Mouse (Mus musculus): ENCODE results near the gene Elmo3. TPM values are rescaled to one million over a fixed set of nuclear protein-coding genes. Genes with fewer than 3 reads are reported as not detected.
A peak's percentile ranks its signal among the peaks of the same experiment; 100 is the strongest.
"Not testable (repeated sequence)": the region's sequence is repeated elsewhere in the genome, so short reads cannot be mapped to it uniquely, and the experiment has no call there.

The Elmo3 gene
- polyA plus RNA-seq, 1 experiment from 2014 or later: 0.43 TPM

DNA sequence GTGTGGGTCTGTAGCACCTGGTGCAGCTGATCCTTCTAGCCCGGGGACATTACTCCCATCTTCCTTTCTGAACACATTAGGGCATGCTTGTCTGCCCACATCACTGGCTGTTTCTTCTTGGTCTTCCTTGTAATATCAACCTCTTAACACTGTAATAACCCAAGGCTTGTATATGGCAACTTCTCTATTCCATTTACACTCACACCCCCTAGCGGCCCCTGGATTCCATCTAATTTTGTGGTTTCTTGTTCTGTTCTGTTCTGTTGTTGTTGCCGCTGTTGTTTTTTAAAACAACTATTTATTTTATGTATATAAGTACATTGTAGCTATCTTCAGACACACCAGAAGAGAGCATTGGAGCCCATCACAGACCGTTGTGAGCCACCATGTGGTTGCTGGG, 18.5 kb upstream of the Elmo3 start:
- WGBS (ENCODE audit: missing documents): 86% methylated on average over 4 of the region's 4 CpGs
- H3K79me2 ChIP-seq (ENCODE audit: inconsistent target): no peaks in the 10 kb centered on the region
- H3K36me3 ChIP-seq (ENCODE audit: inconsistent target): no peaks in the 10 kb centered on the region
- H3K4me3 ChIP-seq (ENCODE audit: inconsistent target): no peak overlapping the region
- H3K27ac ChIP-seq: no peak overlapping the region

DNA sequence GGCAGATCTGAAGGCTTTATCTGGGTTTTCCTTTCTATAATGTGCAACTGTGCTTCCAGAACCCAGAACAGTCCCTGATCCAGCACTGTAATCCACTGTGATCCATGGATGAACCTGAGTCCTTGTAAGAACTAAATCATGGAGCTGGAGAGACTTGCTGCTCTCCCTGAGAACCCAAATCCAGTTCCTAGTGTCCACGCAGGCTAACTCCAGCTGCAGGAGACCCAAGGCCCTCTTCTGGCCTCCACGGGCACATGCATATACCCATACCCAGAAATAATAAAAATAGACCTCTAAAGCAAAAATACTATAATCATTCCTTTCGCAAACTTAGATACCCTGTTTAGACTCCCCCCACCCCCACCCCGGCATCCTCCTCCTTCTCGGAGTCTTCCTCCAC, 17.2 kb upstream of the Elmo3 start:
- Histone ChIP-seq H3K79me2 (ENCODE audit: inconsistent target) (no peaks in the 10 kb centered on the region), H3K4me3 (ENCODE audit: inconsistent target) (no peak overlapping the region), H3K36me3 (ENCODE audit: inconsistent target) (no peaks in the 10 kb centered on the region), H3K27ac (no peak overlapping the region)
- 88% methylated on average over 5 of the region's 5 CpGs for WGBS (ENCODE audit: missing documents)

DNA sequence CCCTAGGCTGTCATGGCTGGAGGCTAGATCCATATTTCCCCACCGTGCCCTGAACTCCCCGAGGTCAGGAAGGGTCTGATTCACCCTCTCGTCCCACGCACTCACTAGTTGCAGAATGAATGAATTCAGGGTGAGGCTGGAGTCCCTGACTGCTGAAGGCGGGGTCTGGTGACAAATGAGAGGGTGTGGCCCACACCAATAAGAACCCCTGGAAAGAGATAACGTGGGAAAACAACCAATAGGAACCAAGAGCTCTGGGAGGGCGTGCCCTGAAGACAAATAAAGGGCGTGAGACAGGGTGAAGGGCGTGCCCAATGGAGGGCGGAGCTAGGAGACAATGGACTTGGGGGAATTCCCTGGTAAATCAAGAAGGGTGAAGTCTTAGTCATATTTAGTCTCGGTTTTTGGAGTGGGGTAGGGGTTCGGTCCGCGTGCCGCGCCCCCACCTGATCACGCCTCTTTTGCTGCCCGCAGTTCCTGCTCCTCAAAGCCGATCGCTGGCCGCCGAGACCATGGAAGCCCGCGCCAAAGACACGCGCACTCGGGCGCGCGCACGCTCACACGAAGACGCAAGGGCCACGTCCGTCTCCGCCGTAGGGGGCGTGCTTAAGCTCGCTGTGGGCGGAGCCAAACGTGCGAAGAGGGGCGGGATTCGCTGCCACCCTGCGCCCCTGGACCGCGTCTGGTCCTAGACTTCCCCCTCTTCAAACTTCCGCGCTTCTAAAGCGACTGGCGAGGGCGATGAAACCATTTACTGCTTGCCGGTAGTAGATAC, 16.3 kb upstream of the Elmo3 start:
- WGBS (ENCODE audit: missing documents): under 1% methylated on average over 53 of the region's 53 CpGs
- H3K27ac ChIP-seq: peak overlapping the region; percentile 32; the same call in 1 of the 2 replicates
- no peaks in the 10 kb centered on the region for H3K79me2 ChIP-seq (ENCODE audit: inconsistent target)
- no peaks in the 10 kb centered on the region for H3K36me3 ChIP-seq (ENCODE audit: inconsistent target)
- peak overlapping the region; percentile 43 for H3K4me3 ChIP-seq (ENCODE audit: inconsistent target)

DNA sequence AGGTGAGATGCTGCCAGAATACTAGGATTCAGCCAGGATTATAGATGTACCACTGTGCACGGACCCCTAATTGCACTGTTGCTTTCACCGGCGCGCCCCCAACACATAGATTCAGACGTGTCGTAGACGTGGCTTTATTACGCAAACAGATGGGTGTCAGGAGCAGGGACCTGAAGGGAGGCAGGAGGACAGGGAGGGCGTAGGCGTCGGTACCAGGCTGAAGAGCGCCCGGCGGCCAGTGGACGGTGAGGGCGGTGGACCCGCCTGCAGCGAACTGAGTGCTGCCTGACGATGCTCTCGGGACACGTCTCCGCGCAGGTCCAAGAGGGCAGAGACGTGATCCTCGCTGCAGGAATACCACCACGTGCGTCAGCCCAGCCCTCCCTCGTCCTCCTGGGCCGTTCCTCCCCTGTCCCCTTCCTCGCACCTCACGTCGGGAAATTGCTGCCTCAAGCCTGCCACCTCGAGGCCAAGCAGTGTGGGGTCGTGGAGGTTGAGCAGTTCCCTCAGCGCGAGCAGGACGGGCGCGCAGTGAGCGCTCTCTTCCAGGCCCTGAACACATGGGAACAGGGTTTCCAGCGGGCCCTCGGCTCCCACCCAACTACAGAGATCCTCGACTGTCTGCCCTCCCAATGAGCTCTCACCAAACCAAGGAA, 15.5 kb upstream of the Elmo3 start, which contains the start of gene 4931428F04Rik:
Gene 4931428F04Rik (minus strand): TSS at position 60 of the 656 bp plus-strand sequence.
- Histone ChIP-seq H3K36me3 (ENCODE audit: inconsistent target) (no peaks in the 10 kb centered on the region), H3K79me2 (ENCODE audit: inconsistent target) (no peaks in the 10 kb centered on the region), H3K4me3 (ENCODE audit: inconsistent target) (peak within 1 kb of the TSS; percentile 43), H3K27ac (peak within 1 kb of the TSS; percentile 32; the same call in 1 of the 2 replicates)
- WGBS (ENCODE audit: missing documents): 16% methylated on average over 30 of the region's 43 CpGs

DNA sequence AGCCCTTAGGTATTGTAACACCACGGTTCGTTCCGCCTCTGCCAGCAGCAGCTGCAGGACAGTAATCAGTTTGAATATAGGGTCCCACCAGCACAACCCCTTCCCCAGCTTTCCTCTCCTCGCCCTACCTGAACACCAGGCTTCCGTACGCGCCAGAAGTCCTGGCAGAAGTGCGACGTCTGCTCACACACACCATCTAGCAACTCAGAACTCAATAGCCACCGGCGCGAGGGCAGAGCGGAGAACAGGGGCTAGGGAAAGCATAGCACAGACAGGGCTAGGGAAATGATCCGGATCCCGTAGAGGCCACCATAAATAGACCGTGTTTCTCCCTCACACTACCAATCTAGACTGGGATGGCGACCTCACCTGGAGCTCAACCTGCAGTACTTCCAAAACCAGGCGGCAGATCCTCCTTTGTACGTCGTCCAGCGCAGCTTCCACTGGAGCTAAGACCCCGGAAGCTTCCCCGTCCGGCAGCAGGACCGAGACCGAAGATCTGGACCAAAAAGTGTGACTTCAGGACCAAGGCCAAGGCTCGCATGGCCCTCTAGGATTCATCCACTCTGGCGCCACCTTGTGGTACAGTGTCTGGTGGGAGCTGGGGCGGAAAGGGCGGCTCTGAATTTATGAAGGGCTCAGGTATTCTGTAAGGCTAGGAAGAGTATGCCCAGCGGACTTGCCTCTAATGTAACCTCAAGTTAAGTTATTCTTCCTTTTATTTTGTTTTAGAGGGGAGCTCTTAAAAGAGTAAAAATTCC, 14.7 kb upstream of the Elmo3 start:
- H3K36me3 ChIP-seq (ENCODE audit: inconsistent target): no peaks in the 10 kb centered on the region
- no peak overlapping the region for H3K27ac ChIP-seq
- H3K79me2 ChIP-seq (ENCODE audit: inconsistent target): no peaks in the 10 kb centered on the region
- H3K4me3 ChIP-seq (ENCODE audit: inconsistent target): no peak overlapping the region
- 33% methylated on average over 31 of the region's 31 CpGs for WGBS (ENCODE audit: missing documents)

DNA sequence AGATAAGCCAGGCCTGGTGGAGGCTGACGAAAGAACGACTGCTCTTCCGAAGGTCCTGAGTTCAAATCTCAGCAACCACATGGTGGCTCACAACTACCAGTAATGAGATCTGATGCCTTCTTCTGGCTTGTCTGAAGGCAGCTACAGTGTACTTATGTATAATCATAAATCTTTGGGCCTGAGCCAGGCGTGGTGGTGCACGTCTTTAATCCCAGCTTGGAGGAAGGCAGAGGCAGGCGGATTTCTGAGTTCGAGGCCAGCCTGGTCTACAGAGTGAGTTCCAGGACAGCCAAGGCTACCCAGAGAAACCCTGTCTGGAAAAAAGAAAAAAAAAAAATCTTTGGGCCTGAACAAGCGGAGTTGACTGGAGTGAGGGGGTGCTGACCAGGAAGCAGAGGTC, 14.0 kb upstream of the Elmo3 start:
- H3K79me2 ChIP-seq (ENCODE audit: inconsistent target); H3K27ac ChIP-seq; H3K36me3 ChIP-seq (ENCODE audit: inconsistent target); H3K4me3 ChIP-seq (ENCODE audit: inconsistent target): not testable (repeated sequence)
- 84% methylated on average over 8 of the region's 8 CpGs for WGBS (ENCODE audit: missing documents)

DNA sequence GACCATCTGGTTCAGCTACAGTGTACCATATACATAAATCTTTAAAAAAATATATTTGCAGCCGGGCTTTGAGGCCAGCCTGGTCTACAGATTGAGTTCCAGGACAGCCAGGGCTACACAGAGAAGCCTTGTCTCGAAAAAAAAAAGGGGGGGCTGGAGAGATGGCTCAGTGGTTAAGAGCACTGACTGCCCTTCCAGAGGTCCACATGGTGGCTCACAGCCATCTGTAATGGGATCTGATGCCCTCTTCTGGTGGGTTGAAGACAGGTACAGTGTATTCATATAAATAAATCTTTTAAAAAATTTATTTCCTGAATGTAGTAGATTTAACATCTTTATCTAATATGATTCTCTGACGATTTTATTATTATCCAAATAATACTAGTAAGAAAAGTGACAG, 13.6 kb upstream of the Elmo3 start:
- not testable (repeated sequence) for H3K79me2 ChIP-seq (ENCODE audit: inconsistent target); H3K27ac ChIP-seq; H3K4me3 ChIP-seq (ENCODE audit: inconsistent target); H3K36me3 ChIP-seq (ENCODE audit: inconsistent target)
- 83% methylated on average over 3 of the region's 3 CpGs for WGBS (ENCODE audit: missing documents)

DNA sequence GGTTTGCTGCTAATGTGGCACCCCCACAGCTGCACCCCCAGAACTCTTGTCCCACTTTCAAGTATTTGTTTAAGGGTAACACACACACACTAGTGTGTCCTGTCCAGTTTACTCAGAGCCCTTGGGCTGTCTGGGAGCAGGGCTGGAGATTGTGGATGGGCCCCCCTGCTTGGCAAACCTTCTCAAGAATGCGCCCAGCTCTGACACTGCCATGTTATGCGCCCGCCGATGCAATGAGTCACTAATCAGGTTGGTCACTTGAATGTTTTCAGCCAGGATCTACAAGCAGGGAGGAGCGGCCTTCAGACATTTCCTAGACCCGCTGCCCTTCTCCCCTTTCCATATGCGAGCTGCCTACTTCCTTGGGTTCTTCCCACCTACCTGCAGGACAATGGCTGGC, 12.9 kb upstream of the Elmo3 start:
- Histone ChIP-seq H3K27ac (no peak overlapping the region), H3K79me2 (ENCODE audit: inconsistent target) (no peaks in the 10 kb centered on the region), H3K4me3 (ENCODE audit: inconsistent target) (no peak overlapping the region), H3K36me3 (ENCODE audit: inconsistent target) (no peaks in the 10 kb centered on the region)
- WGBS (ENCODE audit: missing documents): 92% methylated on average over 6 of the region's 7 CpGs

DNA sequence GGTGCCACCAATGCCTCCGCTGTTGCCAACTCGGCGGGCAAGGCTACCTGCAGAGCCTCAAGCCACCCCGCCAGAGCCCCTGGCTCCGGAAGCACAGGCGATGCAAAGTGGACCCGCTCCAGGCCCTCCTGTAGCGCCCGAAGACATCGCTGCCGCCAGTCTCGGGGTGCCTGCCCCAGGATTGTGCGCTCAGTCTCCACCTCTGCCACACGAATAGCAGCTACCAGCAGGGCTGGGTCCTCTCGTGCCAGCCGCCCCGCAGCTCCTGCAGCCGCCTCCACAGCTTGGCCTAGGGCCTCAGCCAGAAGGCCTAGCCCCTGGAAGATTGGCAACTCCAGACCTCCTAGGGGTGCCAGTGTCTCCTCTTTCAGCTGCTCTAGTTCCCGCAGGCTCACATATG, 12.0 kb upstream of the Elmo3 start:
- H3K4me3 ChIP-seq (ENCODE audit: inconsistent target): no peak overlapping the region
- H3K36me3 ChIP-seq (ENCODE audit: inconsistent target): no peaks in the 10 kb centered on the region
- WGBS (ENCODE audit: missing documents): 96% methylated on average over 15 of the region's 19 CpGs
- H3K27ac ChIP-seq: no peak overlapping the region
- peaks cover 8% of the 10 kb centered on the region for H3K79me2 ChIP-seq (ENCODE audit: inconsistent target)

DNA sequence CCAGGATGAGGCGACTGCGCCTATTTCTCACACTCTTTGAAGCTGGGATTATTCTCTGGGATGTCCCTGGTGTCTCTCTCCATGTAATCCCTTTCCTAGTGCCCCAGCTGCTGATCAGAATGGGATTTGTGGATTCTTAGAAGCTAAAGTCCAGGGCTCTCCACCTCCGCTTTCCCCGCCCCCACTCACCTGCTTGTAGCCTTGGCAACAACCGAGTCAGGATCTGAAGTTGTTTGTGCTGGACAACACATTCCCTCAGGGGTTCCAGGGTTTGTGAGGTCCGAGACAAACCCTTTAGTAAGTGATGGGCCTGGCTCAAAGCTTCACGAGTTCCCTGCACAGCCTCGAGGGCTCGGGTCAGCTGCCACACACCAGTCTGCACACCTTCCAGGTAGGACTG, 10.6 kb upstream of the Elmo3 start:
- Histone ChIP-seq H3K27ac (no peak overlapping the region), H3K4me3 (ENCODE audit: inconsistent target) (no peak overlapping the region), H3K79me2 (ENCODE audit: inconsistent target) (peaks cover 22% of the 10 kb centered on the region), H3K36me3 (ENCODE audit: inconsistent target) (peaks cover 1% of the 10 kb centered on the region; the same call in 1 of the 2 replicates)
- WGBS (ENCODE audit: missing documents): 91% methylated on average over 9 of the region's 9 CpGs

DNA sequence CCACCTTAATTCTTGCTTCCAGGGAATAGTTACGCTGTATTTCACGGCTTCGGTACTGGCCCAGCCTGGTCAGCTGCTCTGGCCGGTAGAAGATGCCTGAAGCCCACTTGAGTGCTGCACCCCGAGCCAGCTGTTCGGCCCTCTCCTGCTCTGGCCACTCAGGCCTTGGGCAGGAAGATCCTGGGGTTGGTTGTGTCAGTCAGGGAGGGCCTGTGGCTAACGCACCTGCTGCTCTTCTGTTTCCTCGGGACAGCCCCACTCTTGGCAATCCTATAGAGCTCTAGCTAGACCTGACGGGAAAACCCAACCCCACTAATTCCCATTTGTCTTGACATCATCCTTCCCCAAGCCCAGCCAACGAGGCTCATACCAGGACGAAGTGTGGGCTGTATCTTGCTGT, 10.1 kb upstream of the Elmo3 start:
- no peak overlapping the region for H3K4me3 ChIP-seq (ENCODE audit: inconsistent target)
- peaks cover 6% of the 10 kb centered on the region; the same call in 1 of the 2 replicates for H3K36me3 ChIP-seq (ENCODE audit: inconsistent target)
- no peak overlapping the region for H3K27ac ChIP-seq
- H3K79me2 ChIP-seq (ENCODE audit: inconsistent target): peaks cover 26% of the 10 kb centered on the region
- WGBS (ENCODE audit: missing documents): 69% methylated on average over 9 of the region's 11 CpGs

DNA sequence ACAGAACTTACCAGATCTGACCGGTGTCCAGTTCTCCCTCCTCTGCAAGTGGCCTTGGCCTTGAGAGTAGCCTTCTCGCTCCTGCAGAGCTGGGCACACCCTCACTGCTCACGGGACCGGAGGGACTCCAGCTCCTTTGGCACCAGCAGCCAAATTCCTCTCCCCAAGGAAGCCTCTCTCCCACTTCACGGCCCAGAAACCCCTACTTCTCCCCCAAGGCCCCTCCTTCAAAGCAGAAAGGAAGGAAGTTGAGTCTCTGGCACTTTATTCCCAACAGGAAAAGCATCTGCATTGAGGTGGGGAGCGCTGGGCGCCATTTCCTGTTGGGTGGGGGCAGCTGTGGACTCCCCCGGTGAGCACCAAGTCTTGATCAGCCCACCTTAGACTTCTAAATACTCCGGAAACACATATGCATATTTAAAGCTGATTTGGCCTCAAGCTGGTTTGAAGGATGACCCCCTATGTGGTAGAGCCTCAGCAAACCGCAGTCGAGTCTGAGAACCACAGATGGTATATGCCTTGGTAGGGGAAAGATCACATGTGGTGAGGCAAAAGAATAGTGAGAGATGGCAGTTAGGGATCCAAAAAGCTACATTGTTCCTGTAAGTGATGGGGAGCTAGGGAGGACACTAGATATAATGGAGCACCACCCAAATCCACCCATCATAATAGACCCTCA, 9.4 kb upstream of the Elmo3 start, which contains the start of gene Exoc3l:
Gene Exoc3l (minus strand): TSS at position 207 of the 679 bp plus-strand sequence.
- 14% methylated on average over 11 of the region's 11 CpGs for WGBS (ENCODE audit: missing documents)
- H3K27ac ChIP-seq: peak within 1 kb of the TSS; percentile 46; the same call in 1 of the 2 replicates
- H3K4me3 ChIP-seq (ENCODE audit: inconsistent target): peak within 1 kb of the TSS; percentile 92; the same call in 1 of the 2 replicates
- H3K36me3 ChIP-seq (ENCODE audit: inconsistent target): peaks cover 13% of the 10 kb centered on the region; the same call in 1 of the 2 replicates
- peaks cover 33% of the 10 kb centered on the region for H3K79me2 ChIP-seq (ENCODE audit: inconsistent target)

DNA sequence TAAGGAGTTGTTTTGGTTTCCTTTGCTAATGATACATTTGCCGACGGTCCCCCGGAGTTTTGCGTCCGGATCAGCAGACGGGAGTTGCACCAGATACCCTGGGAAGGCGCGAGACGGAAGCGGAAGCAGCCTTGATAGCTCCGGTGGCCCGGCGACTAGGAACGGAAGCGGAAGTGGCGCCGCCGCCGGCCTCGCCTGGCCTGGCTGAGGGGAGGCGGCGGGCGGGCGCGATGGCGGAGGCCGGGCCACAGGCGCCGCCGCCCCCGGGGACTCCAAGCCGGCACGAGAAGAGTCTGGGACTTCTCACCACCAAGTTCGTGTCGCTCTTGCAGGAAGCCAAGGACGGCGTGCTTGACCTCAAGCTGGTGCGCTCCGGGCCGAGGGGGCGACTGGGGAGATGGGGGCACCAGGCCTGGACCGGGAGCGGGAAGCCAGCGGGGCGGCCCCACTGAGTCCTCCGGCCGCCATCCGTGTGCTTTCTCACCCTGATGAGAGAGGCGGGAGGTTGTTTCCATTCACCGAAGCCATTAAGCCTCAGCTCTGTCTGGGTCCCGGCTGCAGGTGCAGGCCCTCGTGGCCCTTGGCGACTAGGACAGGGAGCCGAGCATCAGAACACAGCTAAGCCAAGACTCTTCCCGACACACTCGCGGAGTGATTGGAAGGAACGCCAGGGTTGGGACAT, 7.7 kb upstream of the Elmo3 start, which contains the start of gene E2f4:
Gene E2f4 (plus strand): TSS at position 153 of the 682 bp plus-strand sequence.
- peaks cover 26% of the 10 kb centered on the region; the same call in 1 of the 2 replicates for H3K36me3 ChIP-seq (ENCODE audit: inconsistent target)
- under 1% methylated on average over 57 of the region's 58 CpGs for WGBS (ENCODE audit: missing documents)
- peak within 1 kb of the TSS; percentile 92 for H3K4me3 ChIP-seq (ENCODE audit: inconsistent target)
- peaks cover 38% of the 10 kb centered on the region for H3K79me2 ChIP-seq (ENCODE audit: inconsistent target)
- peak within 1 kb of the TSS; percentile 46 for H3K27ac ChIP-seq

Data from macrophage (primary cell).